Mouse (Mus musculus) pancreas, adult 10 weeks (tissue): ENCODE measurements around the gene Prr32. TPM values are rescaled to one million over a fixed set of nuclear protein-coding genes. Genes with fewer than 3 reads are reported as not detected.

Experiments
- polyA plus RNA-seq: library from polyadenylated mRNA; stranded (reverse); fragments of 350-450 nt; fragmentation: Illumina TruSeq; extraction: RNeasy Lipid Tissue Mini Kit (QIAGEN cat#74804); gene quantifications from one replicate; pipeline ENCODE4 v1.2.3, GENCODE M21; 2015; ENCODE audit warnings: low read depth, low replicate concordance; ENCODE audit not compliant: insufficient read depth

Gene Prr32
- not detected for polyA plus RNA-seq

GRCm38 (mm10) chrX:45090604-45091003 lies at the start of gene Prr32:
Prr32 (plus strand) TSS chrX:45090904.

